Mouse (Mus musculus): ENCODE results near the gene Clec16a. TPM values are rescaled to one million over a fixed set of nuclear protein-coding genes. Genes with fewer than 3 reads are reported as not detected.

Gene Clec16a
- polyA plus RNA-seq, 1 experiment from 2014 or later: 68.7 TPM

DNA sequence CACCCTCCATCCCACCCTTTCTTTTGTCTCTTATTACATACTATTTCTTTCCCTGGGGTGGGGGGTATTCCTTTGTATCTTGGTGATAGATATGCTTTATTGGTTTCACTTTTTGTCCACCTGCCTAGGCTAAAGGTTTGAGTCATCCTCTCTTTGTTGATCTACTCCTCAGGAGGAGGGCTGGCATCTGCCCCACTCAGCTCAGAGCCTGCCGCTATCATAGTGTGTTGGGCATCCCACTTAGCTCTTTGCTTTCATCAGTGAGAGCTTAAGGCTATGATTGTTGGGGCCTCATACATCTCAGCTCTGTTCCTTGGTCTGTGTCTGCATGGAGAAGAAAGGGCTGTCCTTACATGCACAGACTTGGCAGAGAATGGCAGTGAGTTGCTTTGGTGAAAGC is 81.0 kb downstream of the Clec16a start:
- peaks cover 55% of the 10 kb centered on the region for H3K36me3 ChIP-seq (replicated peaks; ENCODE audit: control insufficient read depth, insufficient read depth)
- DNase-seq (ENCODE audit: low spot score): no peak
- H3K4me3 ChIP-seq (replicated peaks; ENCODE audit: low read length): no peak overlapping the region
- H3K27me3 ChIP-seq (ENCODE audit: control insufficient read depth, insufficient read depth, low read length): no peaks in the 10 kb centered on the region
- ATAC-seq (ENCODE audit: low FRiP score): no peak
- H3K9ac ChIP-seq: no peak overlapping the region
- no peak overlapping the region for H3K4me2 ChIP-seq (replicated peaks)
- H3K9me3 ChIP-seq (ENCODE audit: control insufficient read depth, low read length): no peaks in the 10 kb centered on the region
- no peaks in the 10 kb centered on the region for H3K4me1 ChIP-seq (replicated peaks; ENCODE audit: control insufficient read depth, insufficient read depth, low read length)
- 83% methylated on average over 1 of the region's 1 CpGs for WGBS
- no peak overlapping the region for H3K27ac ChIP-seq

DNA sequence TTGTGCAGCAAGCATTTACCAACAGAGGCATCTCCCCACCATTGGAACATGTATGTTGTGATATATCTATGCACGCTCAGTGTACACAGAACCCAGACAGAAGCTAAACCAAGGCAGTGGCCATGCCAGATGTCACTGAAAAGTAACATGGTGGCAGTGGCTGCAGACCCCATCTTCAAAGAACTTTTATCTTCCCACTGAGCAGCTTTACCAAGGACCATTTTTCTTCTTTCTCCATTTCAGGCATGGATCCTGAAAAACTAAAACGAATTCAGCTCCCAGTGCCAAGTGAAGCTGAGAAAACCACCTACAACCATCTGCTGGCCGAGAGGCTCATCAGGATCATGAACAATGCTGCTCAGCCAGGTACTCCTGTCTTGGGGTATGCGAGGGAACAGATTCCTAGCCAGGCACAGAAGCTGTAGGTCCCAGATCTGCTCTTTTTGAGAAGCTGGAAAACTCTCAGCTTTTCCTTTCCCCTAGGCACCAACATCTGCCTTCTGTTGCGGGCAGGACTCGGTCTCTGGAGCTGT is 82.1 kb downstream of the Clec16a start:
- H3K36me3 ChIP-seq (replicated peaks; ENCODE audit: control insufficient read depth, insufficient read depth): peaks cover 45% of the 10 kb centered on the region
- no peak overlapping the region for H3K4me2 ChIP-seq (replicated peaks)
- ATAC-seq (ENCODE audit: low FRiP score): no peak
- no peaks in the 10 kb centered on the region for H3K9me3 ChIP-seq (ENCODE audit: control insufficient read depth, low read length)
- H3K4me3 ChIP-seq (replicated peaks; ENCODE audit: low read length): no peak overlapping the region
- H3K4me1 ChIP-seq (replicated peaks; ENCODE audit: control insufficient read depth, insufficient read depth, low read length): no peaks in the 10 kb centered on the region
- no peaks in the 10 kb centered on the region for H3K27me3 ChIP-seq (ENCODE audit: control insufficient read depth, insufficient read depth, low read length)
- 95% methylated on average over 6 of the region's 6 CpGs for WGBS
- H3K9ac ChIP-seq: no peak overlapping the region
- no peak for DNase-seq (ENCODE audit: low spot score)
- no peak overlapping the region for H3K27ac ChIP-seq

DNA sequence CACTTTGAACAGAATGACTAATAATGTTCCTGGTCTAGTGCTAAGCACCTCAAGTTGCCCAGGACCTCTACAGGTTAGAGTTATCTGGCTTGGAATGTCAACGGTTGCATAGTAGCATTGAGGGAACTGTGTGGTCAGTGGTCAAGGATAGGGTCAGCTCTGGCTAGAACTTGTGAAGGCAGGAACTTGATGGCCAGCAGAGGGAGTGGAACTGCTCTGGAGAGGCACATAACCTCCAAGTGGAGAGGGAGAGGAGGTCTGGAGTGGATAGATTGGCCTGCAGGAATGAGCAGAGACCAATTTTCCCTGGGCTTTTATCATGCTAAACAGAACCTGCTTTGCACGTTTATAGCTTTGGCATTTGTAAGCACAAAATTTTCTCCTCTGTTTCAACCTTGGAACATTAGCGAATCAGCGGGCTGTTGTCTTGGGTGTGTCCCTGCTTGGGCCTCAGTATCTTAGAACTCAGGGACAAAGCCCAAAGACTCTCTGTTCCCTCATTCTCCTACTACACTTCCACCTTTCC is 83.0 kb downstream of the Clec16a start:
- H3K36me3 ChIP-seq (replicated peaks; ENCODE audit: control insufficient read depth, insufficient read depth): peaks cover 43% of the 10 kb centered on the region
- 79% methylated on average over 4 of the region's 4 CpGs for WGBS
- no peaks in the 10 kb centered on the region for H3K4me1 ChIP-seq (replicated peaks; ENCODE audit: control insufficient read depth, insufficient read depth, low read length)
- ATAC-seq (ENCODE audit: low FRiP score): no peak
- no peaks in the 10 kb centered on the region for H3K27me3 ChIP-seq (ENCODE audit: control insufficient read depth, insufficient read depth, low read length)
- no peak overlapping the region for H3K4me2 ChIP-seq (replicated peaks)
- no peak overlapping the region for H3K4me3 ChIP-seq (replicated peaks; ENCODE audit: low read length)
- DNase-seq (ENCODE audit: low spot score): no peak
- no peaks in the 10 kb centered on the region for H3K9me3 ChIP-seq (ENCODE audit: control insufficient read depth, low read length)
- no peak overlapping the region for H3K9ac ChIP-seq
- no peak overlapping the region for H3K27ac ChIP-seq

DNA sequence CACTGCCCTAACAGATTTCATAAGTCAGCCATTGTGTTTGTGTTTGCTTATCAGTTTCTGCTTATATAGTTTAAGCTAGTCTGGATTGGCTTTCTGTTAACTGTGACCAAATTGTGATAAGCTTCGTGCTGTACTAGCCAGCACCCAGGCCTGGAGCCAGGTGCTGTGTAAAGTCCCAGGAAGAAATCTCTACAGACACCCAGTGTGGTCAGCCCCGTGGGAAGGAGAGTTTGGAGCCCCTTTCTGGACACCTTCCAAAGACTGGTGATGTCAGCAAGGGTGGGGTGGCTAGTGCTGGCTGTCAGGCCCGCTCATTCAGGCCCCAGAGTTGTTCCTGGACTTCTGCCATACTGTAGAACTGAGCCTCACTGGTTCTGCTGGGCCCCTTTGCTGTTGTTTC is 83.8 kb downstream of the Clec16a start:
- Histone ChIP-seq H3K27me3 (ENCODE audit: control insufficient read depth, insufficient read depth, low read length) (no peaks in the 10 kb centered on the region), H3K4me3 (replicated peaks; ENCODE audit: low read length) (no peak overlapping the region), H3K4me1 (replicated peaks; ENCODE audit: control insufficient read depth, insufficient read depth, low read length) (no peaks in the 10 kb centered on the region), H3K9me3 (ENCODE audit: control insufficient read depth, low read length) (no peaks in the 10 kb centered on the region), H3K27ac (no peak overlapping the region), H3K4me2 (replicated peaks) (no peak overlapping the region), H3K36me3 (replicated peaks; ENCODE audit: control insufficient read depth, insufficient read depth) (peaks cover 43% of the 10 kb centered on the region), H3K9ac (no peak overlapping the region)
- ATAC-seq (ENCODE audit: low FRiP score): no peak
- no peak for DNase-seq (ENCODE audit: low spot score)
- 78% methylated on average over 3 of the region's 3 CpGs for WGBS

DNA sequence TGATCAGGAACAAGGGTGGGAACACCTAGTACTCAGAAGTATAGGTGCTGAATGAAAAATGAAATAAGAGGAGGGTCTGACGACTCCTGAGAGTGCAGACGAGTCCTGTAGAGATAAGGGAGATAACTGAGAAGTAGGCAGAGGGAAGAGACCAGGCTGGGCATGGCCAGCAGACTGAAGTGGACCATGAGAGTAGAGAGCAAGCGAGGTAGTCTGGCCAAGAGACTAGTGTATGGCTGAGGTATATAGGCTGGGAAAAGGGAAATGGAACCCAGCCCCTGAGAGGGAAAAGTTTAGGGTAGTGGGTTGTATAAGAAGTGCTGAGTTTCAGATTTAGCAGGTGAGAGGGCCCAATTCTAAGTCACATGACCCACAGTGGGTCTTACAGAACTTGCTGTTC is 84.2 kb downstream of the Clec16a start:
- no peaks in the 10 kb centered on the region for H3K4me1 ChIP-seq (replicated peaks; ENCODE audit: control insufficient read depth, insufficient read depth, low read length)
- H3K9me3 ChIP-seq (ENCODE audit: control insufficient read depth, low read length): no peaks in the 10 kb centered on the region
- no peak for ATAC-seq (ENCODE audit: low FRiP score)
- H3K27ac ChIP-seq: no peak overlapping the region
- H3K4me2 ChIP-seq (replicated peaks): no peak overlapping the region
- peaks cover 43% of the 10 kb centered on the region for H3K36me3 ChIP-seq (replicated peaks; ENCODE audit: control insufficient read depth, insufficient read depth)
- no peak overlapping the region for H3K9ac ChIP-seq
- no peak overlapping the region for H3K4me3 ChIP-seq (replicated peaks; ENCODE audit: low read length)
- no peak for DNase-seq (ENCODE audit: low spot score)
- no peaks in the 10 kb centered on the region for H3K27me3 ChIP-seq (ENCODE audit: control insufficient read depth, insufficient read depth, low read length)
- 87% methylated on average over 3 of the region's 3 CpGs for WGBS

DNA sequence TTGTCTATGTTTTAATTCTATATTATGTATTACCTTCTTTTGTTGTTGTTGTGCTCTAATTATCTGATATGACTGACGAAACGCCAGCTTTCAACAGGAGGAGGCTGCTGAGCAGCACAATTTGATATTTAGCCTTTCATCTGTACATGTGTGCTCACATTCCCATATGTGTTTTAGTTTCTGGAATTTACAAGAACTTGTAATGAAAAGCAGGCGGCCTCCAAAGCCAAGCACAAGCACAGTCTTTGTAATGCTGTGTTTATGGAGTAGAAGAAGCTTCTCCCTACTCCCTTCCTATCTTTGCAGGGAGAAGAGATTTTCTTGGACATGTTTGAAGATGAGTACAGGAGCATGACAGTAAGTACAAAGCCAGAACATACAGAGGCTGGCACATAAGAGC is 89.8 kb downstream of the Clec16a start:
- DNase-seq (ENCODE audit: low spot score) (no peak), ATAC-seq (ENCODE audit: low FRiP score) (no peak)
- Histone ChIP-seq H3K4me2 (replicated peaks) (no peak overlapping the region), H3K9me3 (ENCODE audit: control insufficient read depth, low read length) (no peaks in the 10 kb centered on the region), H3K27ac (no peak overlapping the region), H3K27me3 (ENCODE audit: control insufficient read depth, insufficient read depth, low read length) (no peaks in the 10 kb centered on the region), H3K36me3 (replicated peaks; ENCODE audit: control insufficient read depth, insufficient read depth) (peaks cover 24% of the 10 kb centered on the region), H3K4me3 (replicated peaks; ENCODE audit: low read length) (no peak overlapping the region), H3K9ac (no peak overlapping the region), H3K4me1 (replicated peaks; ENCODE audit: control insufficient read depth, insufficient read depth, low read length) (no peaks in the 10 kb centered on the region)
- 90% methylated on average over 3 of the region's 3 CpGs for WGBS

DNA sequence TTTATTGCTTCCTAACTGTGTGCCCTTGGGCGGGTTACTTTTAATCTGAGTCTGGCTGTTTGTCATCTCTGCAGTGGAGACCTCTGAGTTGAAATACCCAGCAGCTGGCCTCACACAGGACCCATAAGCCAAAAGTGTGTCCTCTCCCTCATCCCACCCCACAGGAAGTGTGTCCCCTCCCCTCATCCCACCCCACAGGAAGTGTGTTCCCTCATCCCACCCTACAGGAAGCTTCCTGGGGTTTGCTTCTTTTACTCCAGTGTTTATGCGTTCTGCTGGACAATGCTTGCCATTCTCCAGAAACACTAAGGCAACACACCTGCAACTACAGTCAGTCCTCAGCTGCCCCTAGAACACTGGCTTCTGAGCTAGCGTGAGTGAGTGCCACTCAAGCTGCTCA is 92.8 kb downstream of the Clec16a start:
- Histone ChIP-seq H3K4me1 (replicated peaks; ENCODE audit: control insufficient read depth, insufficient read depth, low read length) (no peaks in the 10 kb centered on the region), H3K4me2 (replicated peaks) (no peak overlapping the region), H3K36me3 (replicated peaks; ENCODE audit: control insufficient read depth, insufficient read depth) (peaks cover 13% of the 10 kb centered on the region), H3K27me3 (ENCODE audit: control insufficient read depth, insufficient read depth, low read length) (no peaks in the 10 kb centered on the region), H3K9ac (no peak overlapping the region), H3K9me3 (ENCODE audit: control insufficient read depth, low read length) (no peaks in the 10 kb centered on the region), H3K4me3 (replicated peaks; ENCODE audit: low read length) (no peak overlapping the region), H3K27ac (no peak overlapping the region)
- 70% methylated on average over 3 of the region's 3 CpGs for WGBS
- ATAC-seq (ENCODE audit: low FRiP score) (0 out of 2 replicates have a peak, but pooled peaks have one; percentile 14), DNase-seq (ENCODE audit: low spot score) (no peak)

DNA sequence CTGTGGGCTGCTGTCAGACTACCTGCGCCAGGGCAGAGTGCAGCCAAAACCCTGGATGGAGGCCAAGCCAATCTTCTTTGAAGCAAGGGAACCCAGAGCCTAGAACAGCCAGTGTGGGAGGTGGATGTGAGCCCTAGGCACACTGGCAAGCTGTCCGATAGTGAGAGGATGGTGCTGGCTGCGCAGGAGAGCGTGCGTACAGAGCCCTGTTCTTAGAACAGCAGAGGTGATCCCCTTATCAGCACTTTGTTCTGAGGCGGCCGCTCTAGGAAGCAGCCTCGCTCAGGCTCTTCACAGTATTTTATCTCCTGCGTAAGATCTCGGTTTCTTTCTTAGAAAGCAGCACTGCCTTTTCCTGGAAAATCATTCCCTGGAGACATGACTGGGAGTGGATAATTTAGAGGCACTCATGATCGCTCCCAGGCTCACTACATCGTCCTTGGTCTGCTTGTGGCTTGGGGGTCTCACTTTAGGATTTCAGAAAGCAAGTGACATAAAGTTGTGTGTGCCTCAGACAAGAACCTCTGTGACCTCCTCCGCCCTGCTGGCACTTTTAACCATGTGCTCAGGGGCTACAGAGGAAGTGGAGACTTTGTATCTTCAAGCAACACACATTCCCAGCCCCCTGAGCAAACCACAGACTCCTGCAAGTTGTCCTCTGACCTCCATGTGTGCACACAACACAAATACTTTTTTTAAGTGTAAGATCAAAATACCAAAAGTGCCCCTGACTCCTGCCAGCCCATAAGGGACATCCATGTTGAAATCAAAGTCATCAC is 94.2 kb downstream of the Clec16a start:
- WGBS: 82% methylated on average over 13 of the region's 13 CpGs
- DNase-seq (ENCODE audit: low spot score) (no peak), ATAC-seq (ENCODE audit: low FRiP score) (no peak)
- Histone ChIP-seq H3K27ac (no peak overlapping the region), H3K4me3 (replicated peaks; ENCODE audit: low read length) (no peak overlapping the region), H3K9me3 (ENCODE audit: control insufficient read depth, low read length) (no peaks in the 10 kb centered on the region), H3K36me3 (replicated peaks; ENCODE audit: control insufficient read depth, insufficient read depth) (peaks cover 13% of the 10 kb centered on the region), H3K4me2 (replicated peaks) (no peak overlapping the region), H3K9ac (no peak overlapping the region), H3K4me1 (replicated peaks; ENCODE audit: control insufficient read depth, insufficient read depth, low read length) (no peaks in the 10 kb centered on the region), H3K27me3 (ENCODE audit: control insufficient read depth, insufficient read depth, low read length) (no peaks in the 10 kb centered on the region)

DNA sequence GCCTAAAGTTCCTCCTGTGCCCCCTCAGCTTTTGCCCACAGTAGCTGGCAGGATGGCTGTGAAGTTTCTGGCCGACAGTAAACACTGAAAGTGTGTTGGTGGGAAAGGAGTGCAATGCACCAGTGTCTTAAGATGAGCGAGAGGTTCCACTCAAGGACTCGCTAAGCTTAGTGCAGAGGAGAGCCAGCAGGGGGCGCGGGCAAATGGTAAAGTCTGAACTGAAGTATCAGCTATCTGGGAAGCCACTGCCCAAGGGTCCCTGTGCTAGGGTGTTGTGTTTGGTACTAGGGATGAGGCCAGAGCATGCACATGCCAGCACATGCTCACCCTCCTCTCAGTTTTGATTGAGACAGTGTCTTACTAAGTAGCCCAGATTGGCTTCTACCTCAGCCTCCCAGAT is 94.9 kb downstream of the Clec16a start:
- no peak overlapping the region for H3K9ac ChIP-seq
- ATAC-seq (ENCODE audit: low FRiP score): peak; percentile 72; the same call in 1 of the 2 replicates
- H3K27me3 ChIP-seq (ENCODE audit: control insufficient read depth, insufficient read depth, low read length): no peaks in the 10 kb centered on the region
- H3K9me3 ChIP-seq (ENCODE audit: control insufficient read depth, low read length): no peaks in the 10 kb centered on the region
- H3K4me3 ChIP-seq (replicated peaks; ENCODE audit: low read length): no peak overlapping the region
- WGBS: 10% methylated on average over 5 of the region's 5 CpGs
- no peak overlapping the region for H3K4me2 ChIP-seq (replicated peaks)
- H3K36me3 ChIP-seq (replicated peaks; ENCODE audit: control insufficient read depth, insufficient read depth): peaks cover 12% of the 10 kb centered on the region
- no peak overlapping the region for H3K27ac ChIP-seq
- H3K4me1 ChIP-seq (replicated peaks; ENCODE audit: control insufficient read depth, insufficient read depth, low read length): no peaks in the 10 kb centered on the region
- peak; percentile 85 for DNase-seq (ENCODE audit: low spot score)
